Mouse (Mus musculus) thymus, adult 2 months (tissue): ENCODE data around the gene Pyurf.

Experiments used
- CTCF ChIP-seq: fragments of 200-500 bp; IDR thresholded peaks from 2 replicates; pipeline ENCODE4 v1.5.1; 2012; ENCODE audit warnings: mild to moderate bottlenecking, control low read depth, low read length, moderate library complexity, borderline replicate concordance; ENCODE audit not compliant: control insufficient read depth, poor library complexity, insufficient read depth; ENCODE audit errors: extremely low read depth
- POLR2A ChIP-seq: fragments of 200-500 bp; IDR thresholded peaks from 2 replicates; pipeline ENCODE4 v1.6.1; 2012; ENCODE audit warnings: mild to moderate bottlenecking, low read length, control low read depth, moderate library complexity; ENCODE audit not compliant: control insufficient read depth, poor library complexity, insufficient read depth; ENCODE audit errors: extremely low read depth

- TF ChIP-seq CTCF (no peak), POLR2A (no peak)
Measured at GRCm38 (mm10) chr6:57641789-57642188, 50.1 kb downstream of the Pyurf start.
